Mouse (Mus musculus) testis, adult 2 months (tissue): Measurements from ENCODE around the gene Rab3d.
"Not testable (repeated sequence)": the region's sequence is repeated elsewhere in the genome, so short reads cannot be mapped to it uniquely, and the experiment has no call there.

Experiments
- CTCF ChIP-seq: fragments of 200-500 bp; IDR thresholded peaks from 2 replicates; pipeline ENCODE4 v1.5.1; 2012; ENCODE audit warnings: low read depth, mild to moderate bottlenecking, inconsistent platforms, low read length, moderate library complexity; ENCODE audit not compliant: control insufficient read depth, insufficient read depth, insufficient replicate concordance
- POLR2A ChIP-seq: fragments of 200-500 bp; IDR thresholded peaks from 2 replicates; pipeline ENCODE4 v1.6.1; 2012; ENCODE audit warnings: low read depth, mild to moderate bottlenecking, inconsistent platforms, low read length, moderate library complexity; ENCODE audit not compliant: control insufficient read depth

GRCm38 (mm10) chr9:21860349-21860748 is 57.6 kb downstream of the Rab3d start:
- not testable (repeated sequence) for TF ChIP-seq POLR2A, CTCF
